Comparison of ENCODE assay signal across 22 mouse cellular contexts in genomic region chr19:9119655-9120425, GRCm38 (mm10). TPM values are rescaled to one million over a fixed set of nuclear protein-coding genes. Genes with fewer than 3 reads are reported as not detected.
"Had no signal": no experiment of that assay in that cellular context is flagged by ENCODE, and none has a peak within 500 bp of the region (broad histone marks: within the 10 kb centered on the region; RNA-seq: fewer than 3 reads in every experiment).

No protein-coding gene starts in this region.

- H3K9ac ChIP-seq: lung, embryonic 15.5 days; midbrain, embryonic 13.5 days; midbrain, embryonic 15.5 days; neural tube, embryonic 12.5 days; stomach, embryonic 15.5 days had no signal

- H3K36me3 ChIP-seq: midbrain, embryonic 15.5 days; neural tube, embryonic 12.5 days; stomach, embryonic 15.5 days had no signal

- ATAC-seq: lung, postnatal 0 days; midbrain, embryonic 13.5 days; midbrain, embryonic 15.5 days had no signal

- H3K4me3 ChIP-seq: lung, embryonic 15.5 days; megakaryocyte, embryonic 14.5 days; midbrain, embryonic 13.5 days; midbrain, embryonic 15.5 days; neural tube, embryonic 12.5 days; stomach, embryonic 15.5 days had no signal

- H3K27me3 ChIP-seq: lung, embryonic 15.5 days; megakaryocyte, embryonic 14.5 days; midbrain, embryonic 13.5 days; midbrain, embryonic 15.5 days; neural tube, embryonic 12.5 days; stomach, embryonic 15.5 days had no signal

- H3K4me2 ChIP-seq: lung, embryonic 15.5 days; midbrain, embryonic 11.5 days; midbrain, embryonic 13.5 days; midbrain, embryonic 15.5 days; neural tube, embryonic 12.5 days; stomach, embryonic 15.5 days had no signal

- H3K4me1 ChIP-seq: lung, embryonic 15.5 days; midbrain, embryonic 13.5 days; midbrain, embryonic 15.5 days; neural tube, embryonic 12.5 days; stomach, embryonic 15.5 days had no signal

- H3K9me3 ChIP-seq: lung, embryonic 15.5 days; megakaryocyte, embryonic 14.5 days; midbrain, embryonic 13.5 days; midbrain, embryonic 15.5 days; neural tube, embryonic 12.5 days; stomach, embryonic 15.5 days had no signal

- DNase-seq: lung, adult 2 months; lung, postnatal 14 days; lung, postnatal 36 days; right cerebral cortex, postnatal 14 days; thymus, adult 2 months; thymus, postnatal 25 days; thymus, postnatal 4 days had no signal

- H3K27ac ChIP-seq: lung, embryonic 15.5 days; macrophage; midbrain, embryonic 13.5 days; midbrain, embryonic 15.5 days; neural tube, embryonic 12.5 days; stomach, embryonic 15.5 days; stomach, postnatal 0 days had no signal

RNA-seq across cellular contexts. Expression of gene Scgb1a1, which starts 32.1 kb away (rescaled TPM):
- total RNA-seq: megakaryocyte progenitor cell, adult 5-6 weeks; midbrain, postnatal 0 days; monocyte, adult 5-6 weeks; neutrophil, adult 5-6 weeks had no signal
- polyA plus RNA-seq: macrophage; midbrain, embryonic 11.5 days; midbrain, embryonic 13.5 days; midbrain, embryonic 15.5 days; midbrain, postnatal 0 days; neural tube, embryonic 12.5 days; neural tube, embryonic 14.5 days; stomach, embryonic 15.5 days had no signal
